Mouse (Mus musculus): ENCODE data around the gene Ripor2. TPM values are rescaled to one million over a fixed set of nuclear protein-coding genes. Genes with fewer than 3 reads are reported as not detected.

The Ripor2 gene
- polyA plus RNA-seq, 1 experiment from 2014 or later = 0.70 TPM

GRCm38 (mm10) chr13:24638371-24639214, 56.6 kb downstream of the Ripor2 start:
- no peak overlapping the region for H3K27ac ChIP-seq (ENCODE audit: low read depth, low read length)
- no peaks in the 10 kb centered on the region for H3K4me1 ChIP-seq (replicated peaks; ENCODE audit: control insufficient read depth, insufficient read depth, low read length)
- peaks cover 22% of the 10 kb centered on the region for H3K27me3 ChIP-seq (replicated peaks; ENCODE audit: control insufficient read depth, insufficient read depth, low read length)
- H3K9ac ChIP-seq (ENCODE audit: low read depth, low read length) = peak overlapping the region; percentile 22; the same call in 1 of the 2 replicates
- H3K9me3 ChIP-seq (ENCODE audit: control insufficient read depth) = no peaks in the 10 kb centered on the region
- ATAC-seq = no peak; the same call in 1 of the 2 replicates
- peak overlapping the region; percentile 52 for H3K4me3 ChIP-seq (ENCODE audit: low read depth, low read length)
- TF ChIP-seq CTCF (IDR thresholded peaks at IDR 0.05; ENCODE audit: low read depth) = no peak
- H3K36me3 ChIP-seq (ENCODE audit: control insufficient read depth, insufficient read depth) = no peaks in the 10 kb centered on the region
- under 1% methylated on average over 58 of the region's 66 CpGs for WGBS
- peak overlapping the region; percentile 89 for H3K4me2 ChIP-seq (replicated peaks; ENCODE audit: low read depth)

DNA sequence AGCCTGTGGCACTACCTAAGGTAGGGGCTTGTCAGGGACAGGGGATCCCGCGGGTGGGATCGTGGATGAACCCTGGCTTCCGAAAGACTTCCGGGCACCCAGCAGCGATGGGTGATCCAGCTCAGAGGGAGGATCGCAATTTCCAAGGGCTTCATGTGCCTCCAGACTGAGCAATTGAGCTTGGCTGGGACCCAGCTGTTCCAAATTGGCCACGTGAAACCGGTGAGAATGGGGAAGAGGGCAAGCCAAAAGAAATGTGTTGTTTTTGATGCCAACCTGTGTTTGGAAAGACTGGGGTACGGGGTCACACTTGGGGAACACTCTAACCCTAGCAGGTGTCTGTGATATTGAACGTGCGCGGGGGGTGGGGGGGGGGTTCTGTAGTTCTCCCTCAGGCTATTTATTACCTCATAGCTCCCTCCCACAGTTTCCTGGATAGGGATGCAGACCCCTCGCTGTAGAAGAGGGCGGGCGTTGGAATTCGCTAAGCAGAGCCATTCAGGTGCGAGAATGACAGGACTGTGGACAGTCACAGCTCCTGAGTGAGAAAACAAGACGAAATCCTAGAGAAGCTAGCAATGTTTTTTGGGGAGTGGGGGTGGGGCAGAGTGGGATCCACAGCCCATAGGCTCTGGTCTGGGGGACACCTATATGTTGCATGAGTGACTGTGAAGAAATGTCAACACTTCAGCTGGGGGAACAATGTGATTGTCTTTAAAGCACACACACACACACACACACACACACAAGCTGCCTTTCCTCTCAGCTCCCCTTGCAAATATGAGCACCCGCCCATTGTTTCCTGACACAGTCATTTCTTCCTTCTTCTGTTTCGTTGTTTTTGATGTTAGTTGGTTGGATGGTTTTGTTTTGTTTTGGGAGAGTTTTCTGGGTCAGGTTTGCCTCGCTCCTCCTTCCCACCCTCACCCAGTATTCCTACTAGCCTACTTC, 57.5 kb downstream of the Ripor2 start:
- Histone ChIP-seq H3K27me3 (replicated peaks; ENCODE audit: control insufficient read depth, insufficient read depth, low read length) (peaks cover 22% of the 10 kb centered on the region), H3K4me2 (replicated peaks; ENCODE audit: low read depth) (peak overlapping the region; percentile 89), H3K36me3 (ENCODE audit: control insufficient read depth, insufficient read depth) (no peaks in the 10 kb centered on the region), H3K9me3 (ENCODE audit: control insufficient read depth) (no peaks in the 10 kb centered on the region), H3K27ac (ENCODE audit: low read depth, low read length) (no peak overlapping the region), H3K9ac (ENCODE audit: low read depth, low read length) (no peak overlapping the region), H3K4me3 (ENCODE audit: low read depth, low read length) (peak overlapping the region; percentile 52), H3K4me1 (replicated peaks; ENCODE audit: control insufficient read depth, insufficient read depth, low read length) (no peaks in the 10 kb centered on the region)
- TF ChIP-seq CTCF (IDR thresholded peaks at IDR 0.05; ENCODE audit: low read depth) = no peak
- ATAC-seq = no peak
- 18% methylated on average over 22 of the region's 22 CpGs for WGBS

GRCm38 (mm10) chr13:24640166-24640560, 58.2 kb downstream of the Ripor2 start:
- no peak overlapping the region for H3K4me3 ChIP-seq (ENCODE audit: low read depth, low read length)
- no peak overlapping the region for H3K4me2 ChIP-seq (replicated peaks; ENCODE audit: low read depth)
- H3K9ac ChIP-seq (ENCODE audit: low read depth, low read length) = no peak overlapping the region
- TF ChIP-seq CTCF (IDR thresholded peaks at IDR 0.05; ENCODE audit: low read depth) = peak; percentile 24
- no peaks in the 10 kb centered on the region for H3K9me3 ChIP-seq (ENCODE audit: control insufficient read depth)
- H3K27ac ChIP-seq (ENCODE audit: low read depth, low read length) = no peak overlapping the region
- peaks cover 22% of the 10 kb centered on the region for H3K27me3 ChIP-seq (replicated peaks; ENCODE audit: control insufficient read depth, insufficient read depth, low read length)
- no peak for ATAC-seq
- H3K4me1 ChIP-seq (replicated peaks; ENCODE audit: control insufficient read depth, insufficient read depth, low read length) = no peaks in the 10 kb centered on the region
- WGBS = 38% methylated on average over 4 of the region's 4 CpGs
- H3K36me3 ChIP-seq (ENCODE audit: control insufficient read depth, insufficient read depth) = no peaks in the 10 kb centered on the region

- Histone ChIP-seq H3K27me3 (replicated peaks; ENCODE audit: control insufficient read depth, insufficient read depth, low read length) (peaks cover 22% of the 10 kb centered on the region), H3K4me2 (replicated peaks; ENCODE audit: low read depth) (no peak overlapping the region), H3K4me1 (replicated peaks; ENCODE audit: control insufficient read depth, insufficient read depth, low read length) (no peaks in the 10 kb centered on the region), H3K4me3 (ENCODE audit: low read depth, low read length) (no peak overlapping the region), H3K27ac (ENCODE audit: low read depth, low read length) (no peak overlapping the region), H3K9ac (ENCODE audit: low read depth, low read length) (no peak overlapping the region), H3K36me3 (ENCODE audit: control insufficient read depth, insufficient read depth) (no peaks in the 10 kb centered on the region), H3K9me3 (ENCODE audit: control insufficient read depth) (no peaks in the 10 kb centered on the region)
- no peak for TF ChIP-seq CTCF (IDR thresholded peaks at IDR 0.05; ENCODE audit: low read depth)
- ATAC-seq = no peak
- 86% methylated on average over 3 of the region's 3 CpGs for WGBS
Measured at GRCm38 (mm10) chr13:24640836-24641385, 58.9 kb downstream of the Ripor2 start.

GRCm38 (mm10) chr13:24641491-24642430, 59.8 kb downstream of the Ripor2 start:
- H3K36me3 ChIP-seq (ENCODE audit: control insufficient read depth, insufficient read depth) = no peaks in the 10 kb centered on the region
- H3K9ac ChIP-seq (ENCODE audit: low read depth, low read length) = no peak overlapping the region
- H3K4me3 ChIP-seq (ENCODE audit: low read depth, low read length) = no peak overlapping the region
- peaks cover 19% of the 10 kb centered on the region for H3K27me3 ChIP-seq (replicated peaks; ENCODE audit: control insufficient read depth, insufficient read depth, low read length)
- no peak overlapping the region for H3K27ac ChIP-seq (ENCODE audit: low read depth, low read length)
- no peaks in the 10 kb centered on the region for H3K4me1 ChIP-seq (replicated peaks; ENCODE audit: control insufficient read depth, insufficient read depth, low read length)
- ATAC-seq = no peak
- no peaks in the 10 kb centered on the region for H3K9me3 ChIP-seq (ENCODE audit: control insufficient read depth)
- no peak overlapping the region for H3K4me2 ChIP-seq (replicated peaks; ENCODE audit: low read depth)
- 62% methylated on average over 7 of the region's 7 CpGs for WGBS
- no peak for TF ChIP-seq CTCF (IDR thresholded peaks at IDR 0.05; ENCODE audit: low read depth)

Measured in intestine, postnatal 0 days (tissue).